Mouse (Mus musculus): Measurements from ENCODE around the gene Ypel4. TPM values are rescaled to one million over a fixed set of nuclear protein-coding genes. Genes with fewer than 3 reads are reported as not detected.
A peak's percentile ranks its signal among the peaks of the same experiment; 100 is the strongest.
"Not testable (repeated sequence)": the region's sequence is repeated elsewhere in the genome, so short reads cannot be mapped to it uniquely, and the experiment has no call there.

Gene Ypel4
- total RNA-seq, 2 experiments from 2014 or later: not detected

- ATAC-seq (replicated peaks; ENCODE audit: poor library complexity, severe bottlenecking): no peak
Measured at GRCm38 (mm10) chr2:84726716-84727115, 7.1 kb upstream of the Ypel4 start.

- peak; percentile 96 for ATAC-seq (replicated peaks; ENCODE audit: poor library complexity, severe bottlenecking)
Measured at GRCm38 (mm10) chr2:84727172-84727858, 6.5 kb upstream of the Ypel4 start, which contains the start of gene Clp1. Clp1 (minus strand) TSS chr2:84727350.

GRCm38 (mm10) chr2:84728191-84728590 lies 5.7 kb upstream of the Ypel4 start:
- not testable (repeated sequence) for ATAC-seq (replicated peaks; ENCODE audit: poor library complexity, severe bottlenecking)

GRCm38 (mm10) chr2:84731206-84731605 lies 2.7 kb upstream of the Ypel4 start:
- no peak for ATAC-seq (replicated peaks; ENCODE audit: poor library complexity, severe bottlenecking)

GRCm38 (mm10) chr2:84732394-84732793 lies 1.5 kb upstream of the Ypel4 start:
- no peak for ATAC-seq (replicated peaks; ENCODE audit: poor library complexity, severe bottlenecking)

GRCm38 (mm10) chr2:84734351-84734864 lies 550 bp downstream of the Ypel4 start:
- no peak for ATAC-seq (replicated peaks; ENCODE audit: poor library complexity, severe bottlenecking)

GRCm38 (mm10) chr2:84734919-84735318 lies 1.1 kb downstream of the Ypel4 start:
- ATAC-seq (replicated peaks; ENCODE audit: poor library complexity, severe bottlenecking): no peak

- no peak for ATAC-seq (replicated peaks; ENCODE audit: poor library complexity, severe bottlenecking)
Measured at GRCm38 (mm10) chr2:84735346-84735920, 1.6 kb downstream of the Ypel4 start.

- ATAC-seq (replicated peaks; ENCODE audit: poor library complexity, severe bottlenecking): no peak
Measured at GRCm38 (mm10) chr2:84736312-84737161, 2.7 kb downstream of the Ypel4 start.

- peak; percentile 15 for ATAC-seq (replicated peaks; ENCODE audit: poor library complexity, severe bottlenecking)
Measured at GRCm38 (mm10) chr2:84737451-84737925, 3.6 kb downstream of the Ypel4 start.

- ATAC-seq (replicated peaks; ENCODE audit: poor library complexity, severe bottlenecking): no peak
Measured at GRCm38 (mm10) chr2:84738271-84738911, 4.5 kb downstream of the Ypel4 start.

- ATAC-seq (replicated peaks; ENCODE audit: poor library complexity, severe bottlenecking): peak; percentile 38
Measured at GRCm38 (mm10) chr2:84740608-84741333, 6.9 kb downstream of the Ypel4 start.

GRCm38 (mm10) chr2:84741841-84742450 lies 8.1 kb downstream of the Ypel4 start:
- no peak for ATAC-seq (replicated peaks; ENCODE audit: poor library complexity, severe bottlenecking)

- ATAC-seq (replicated peaks; ENCODE audit: poor library complexity, severe bottlenecking): 0 out of 2 replicates have a peak, but pooled peaks have one; percentile 10
Measured at GRCm38 (mm10) chr2:84742451-84743283, 8.8 kb downstream of the Ypel4 start.

GRCm38 (mm10) chr2:84743561-84743960 lies 9.7 kb downstream of the Ypel4 start, which contains the start of gene Gm19426:
Gm19426 (minus strand) TSS chr2:84743655.
- peak; percentile 48 for ATAC-seq (replicated peaks; ENCODE audit: poor library complexity, severe bottlenecking)

GRCm38 (mm10) chr2:84744126-84744525 lies 10.3 kb downstream of the Ypel4 start:
- no peak for ATAC-seq (replicated peaks; ENCODE audit: poor library complexity, severe bottlenecking)

- ATAC-seq (replicated peaks; ENCODE audit: poor library complexity, severe bottlenecking): no peak
Measured at GRCm38 (mm10) chr2:84750115-84750514, 16.3 kb downstream of the Ypel4 start.

GRCm38 (mm10) chr2:84756245-84756644 lies 22.4 kb downstream of the Ypel4 start:
- no peak for ATAC-seq (replicated peaks; ENCODE audit: poor library complexity, severe bottlenecking)
